Mouse (Mus musculus) adrenal gland, postnatal 14 days (tissue): ENCODE measurements around the gene 6030445D17Rik. TPM values are rescaled to one million over a fixed set of nuclear protein-coding genes. Genes with fewer than 3 reads are reported as not detected.
A peak's percentile ranks its signal among the peaks of the same experiment; 100 is the strongest.

Experiments
- DNase-seq: peaks from one replicate; pipeline ENCODE4 v3.0.0; 2021; ENCODE audit warnings: mixed read lengths
- long read RNA-seq, 2 experiments: library from polyadenylated mRNA; stranded (forward); transcript quantifications; one replicate each; pipeline ENCODE4 v2.0.0; 2021
- total RNA-seq: library from RNA; stranded (reverse); gene quantifications from 2 replicates; pipeline ENCODE4 v1.2.3, GENCODE M21; 2021

Gene 6030445D17Rik
- total RNA-seq, result 0.56 and 0.70 TPM in 2 replicates
- long read RNA-seq, experiment 1, partial matches to known transcripts, result 0 of 1 reads
- long read RNA-seq, experiment 1, other reads (novel, unspliced or antisense), result 0 of 1 reads
- long read RNA-seq, experiment 2, partial matches to known transcripts, result 0 of 1 reads
- long read RNA-seq, experiment 2, other reads (novel, unspliced or antisense), result 0 of 1 reads

DNA sequence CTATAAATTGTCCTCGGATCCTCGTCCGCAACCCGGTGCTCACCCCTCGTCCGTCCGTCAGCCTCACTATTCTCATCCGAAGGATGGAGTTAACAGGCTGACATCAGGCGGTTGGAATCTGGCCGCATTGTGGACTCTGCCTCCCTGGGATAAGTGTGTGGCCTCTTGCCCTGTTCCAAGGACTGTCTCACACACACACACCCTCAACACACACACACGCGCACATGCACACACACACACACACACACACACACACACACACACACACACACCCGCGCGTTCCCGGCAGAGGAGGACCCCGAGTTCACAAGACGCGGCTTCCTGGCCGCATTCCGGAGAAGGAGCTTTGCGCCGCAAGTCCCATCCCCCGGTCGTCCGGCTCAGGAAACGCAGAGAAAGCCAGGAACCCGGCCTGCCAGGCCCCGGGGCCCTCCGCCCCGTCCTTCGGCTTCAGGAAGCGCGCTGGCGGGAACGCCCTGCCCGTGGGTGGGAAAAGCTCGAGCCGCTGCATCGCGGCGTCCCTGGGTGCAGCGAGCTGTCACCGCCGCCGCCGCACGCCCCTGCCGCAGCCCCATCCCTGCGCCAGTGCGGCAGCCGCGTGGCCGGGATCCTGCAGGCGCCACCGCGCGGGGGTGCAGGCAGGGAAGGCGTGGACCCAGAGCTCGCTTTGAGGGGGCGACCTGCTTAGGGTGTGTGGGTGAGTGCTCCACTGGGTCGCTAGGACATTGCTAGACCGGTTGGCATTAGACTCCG, at the start of gene 6030445D17Rik:
Gene 6030445D17Rik (plus strand): TSS at position 165 of the 753 bp plus-strand sequence.
- DNase-seq, result peak; percentile 89

DNA sequence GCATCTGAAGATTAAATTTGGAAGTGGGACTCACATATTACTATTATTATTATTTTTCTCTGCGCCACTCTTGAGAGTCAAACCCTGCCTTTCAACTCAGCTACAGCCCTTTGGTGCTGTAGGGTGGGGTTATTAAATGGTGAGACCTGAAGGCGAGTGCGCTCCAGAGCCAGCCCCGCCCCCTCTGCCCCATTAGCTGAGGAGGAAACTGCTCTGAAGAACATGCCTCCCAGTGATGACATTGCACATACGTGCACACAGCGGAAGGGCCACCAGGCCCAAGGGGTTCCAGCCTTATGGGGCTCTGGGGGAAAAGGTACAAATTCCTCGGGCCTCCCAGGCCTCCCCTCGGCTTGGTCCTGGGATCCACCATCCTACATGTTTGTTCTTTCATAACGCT, 46.6 kb upstream of the 6030445D17Rik start:
- no peak for DNase-seq

DNA sequence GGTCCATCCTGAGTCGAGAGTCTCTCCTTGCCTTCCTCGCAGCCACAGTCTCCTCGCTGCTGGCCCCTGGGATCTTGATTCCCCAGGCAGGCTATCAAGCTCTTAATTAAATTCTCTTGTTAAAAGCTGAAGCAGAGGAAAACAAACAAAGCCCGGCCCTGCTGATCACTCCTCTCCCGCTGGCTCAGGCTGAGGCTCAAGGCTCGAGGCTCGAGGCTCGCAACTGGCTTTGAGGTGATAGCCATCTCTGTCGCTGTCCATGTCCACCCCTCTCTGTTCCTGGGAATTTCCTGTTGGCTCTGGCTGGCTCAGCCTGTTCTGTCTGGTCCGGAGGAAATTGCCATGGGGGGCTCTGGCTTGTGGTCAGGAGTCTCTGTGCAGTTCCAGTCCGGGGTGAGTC, 43.1 kb upstream of the 6030445D17Rik start:
- DNase-seq, result no peak

DNA sequence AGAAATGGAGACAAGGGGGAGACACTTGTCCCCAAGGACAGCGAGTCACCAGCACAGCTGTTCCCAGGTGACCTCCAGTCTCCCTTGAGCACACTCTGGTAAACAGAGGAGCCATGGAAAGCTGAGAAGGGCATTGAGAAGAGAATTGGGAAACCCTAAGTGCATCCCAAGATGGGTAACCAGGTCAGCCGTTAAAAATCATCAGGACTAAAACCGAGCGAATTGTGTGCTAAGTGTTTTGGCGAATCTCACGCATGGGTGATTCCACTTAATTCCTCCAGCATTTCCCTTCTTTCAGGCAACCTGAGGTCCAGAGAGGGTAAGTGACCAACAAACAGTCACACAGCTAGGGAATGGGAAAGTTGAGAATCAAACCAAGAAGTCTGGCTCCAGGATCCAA, 42.7 kb upstream of the 6030445D17Rik start:
- no peak for DNase-seq

DNA sequence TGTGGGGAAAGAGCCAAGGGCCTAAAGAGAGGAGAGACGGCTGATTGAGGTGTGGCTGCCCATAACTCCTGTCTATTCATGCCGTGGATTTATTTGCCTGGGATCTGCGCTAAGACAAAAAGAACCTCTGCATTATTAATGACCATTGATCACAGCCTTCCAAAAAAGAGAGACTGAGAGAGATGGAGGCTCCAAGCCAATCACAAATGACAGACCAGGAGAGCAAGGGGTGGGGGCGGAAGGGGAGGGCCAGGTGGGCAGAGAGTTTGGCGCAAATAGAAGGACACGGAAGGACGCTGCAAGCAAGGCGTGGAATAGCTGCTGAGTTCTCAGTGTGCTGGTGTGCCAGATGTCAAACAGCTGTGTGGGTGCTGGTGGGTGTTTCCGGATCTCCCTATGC, 38.8 kb upstream of the 6030445D17Rik start, which contains the start of gene Htr1d:
Gene Htr1d (plus strand): TSS at position 301 of the 400 bp plus-strand sequence.
- no peak for DNase-seq

GRCm38 (mm10) chr4:136424120-136424999, 37.7 kb upstream of the 6030445D17Rik start:
- DNase-seq, result peak; percentile 27

DNA sequence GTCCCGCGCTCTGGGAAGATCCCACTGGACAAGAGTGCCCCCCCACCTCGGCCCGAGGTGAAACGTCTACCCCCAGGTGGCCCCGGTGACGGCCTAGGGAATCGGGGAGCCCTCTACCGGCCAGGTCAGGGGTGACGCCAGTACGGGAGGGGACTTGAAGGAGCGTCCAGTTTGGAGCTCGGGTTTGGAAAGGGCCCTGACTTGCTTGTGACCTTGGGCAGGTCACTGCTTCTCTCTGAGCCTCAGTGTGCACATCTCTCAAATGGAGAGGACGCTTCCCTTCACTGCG, 37.1 kb upstream of the 6030445D17Rik start:
- peak; percentile 43 for DNase-seq

DNA sequence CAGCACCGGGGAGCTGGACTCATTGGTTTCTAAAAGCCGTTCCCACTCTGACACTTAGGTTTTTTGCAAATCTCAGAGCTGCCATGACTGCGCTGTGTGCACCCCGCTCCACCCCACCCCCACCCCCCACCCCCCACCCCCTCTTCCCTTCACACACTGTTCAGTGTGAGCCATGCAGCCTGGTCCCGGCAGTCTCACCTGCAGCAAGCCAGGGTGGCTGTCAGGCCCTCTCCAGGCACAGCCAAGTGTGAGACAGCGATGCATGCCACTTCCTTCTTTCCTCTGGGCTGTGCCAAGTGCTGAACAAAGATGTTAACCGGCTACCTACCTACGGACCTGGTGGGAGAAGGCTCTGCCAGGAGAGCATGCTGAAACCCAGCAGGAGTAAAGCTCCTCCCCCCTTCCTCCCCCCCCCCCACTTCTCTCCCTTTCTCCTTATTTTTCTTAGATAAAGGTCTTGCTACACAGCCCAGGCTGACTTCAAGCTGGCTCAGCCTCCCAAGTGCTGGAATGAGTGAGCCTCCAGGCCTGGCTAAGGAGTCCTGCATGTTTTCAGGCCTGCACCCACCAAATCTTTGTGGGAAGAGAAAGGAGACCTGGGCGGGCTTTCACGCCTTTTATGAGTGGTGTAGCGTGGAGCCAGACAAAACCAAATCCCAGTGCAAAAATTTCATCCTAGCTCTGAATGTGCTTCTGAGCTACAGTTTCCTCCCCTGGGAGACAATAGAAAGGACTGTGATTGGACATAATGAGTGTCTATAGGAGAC, 31.3 kb upstream of the 6030445D17Rik start:
- DNase-seq, result no peak

- DNase-seq, result peak; percentile 77
Observed at GRCm38 (mm10) chr4:136431376-136431693, 30.7 kb upstream of the 6030445D17Rik start.

- peak; percentile 71 for DNase-seq
Observed at GRCm38 (mm10) chr4:136434029-136434428, 28.0 kb upstream of the 6030445D17Rik start.

GRCm38 (mm10) chr4:136439106-136439505, 22.9 kb upstream of the 6030445D17Rik start:
- no peak for DNase-seq

DNA sequence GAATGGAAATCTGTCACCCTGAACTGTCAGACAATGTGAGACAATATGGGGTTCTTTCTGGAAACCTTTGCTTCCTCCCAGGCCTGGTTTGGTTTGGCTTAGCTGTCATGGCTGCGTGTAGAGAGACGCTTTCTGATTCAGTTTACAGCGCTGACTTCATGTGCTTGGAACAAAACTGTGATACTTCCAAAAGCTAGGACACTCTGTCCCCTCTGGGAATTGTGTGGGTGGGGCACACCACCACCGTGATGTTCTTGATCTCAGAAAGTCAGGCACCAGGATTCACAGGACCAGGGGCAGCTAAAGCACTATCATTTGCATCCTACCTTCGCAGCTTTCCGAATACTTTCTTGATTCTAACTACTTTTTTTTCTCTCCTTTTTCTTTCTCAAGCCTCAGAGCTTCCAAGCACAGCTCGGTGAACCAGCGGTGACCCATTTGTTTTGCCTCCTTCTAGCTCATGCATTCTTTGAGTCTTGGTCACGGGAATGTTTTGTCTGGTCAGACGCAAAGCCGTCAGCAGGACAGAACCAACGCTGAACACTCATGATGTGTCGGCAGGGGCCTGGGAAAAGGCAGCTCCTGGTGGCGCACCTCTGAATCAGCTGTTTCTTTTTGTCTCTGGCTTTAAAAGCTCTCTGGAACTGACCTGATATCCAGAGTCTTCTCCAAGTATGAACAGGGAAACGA, 20.6 kb upstream of the 6030445D17Rik start:
- DNase-seq, result no peak

DNA sequence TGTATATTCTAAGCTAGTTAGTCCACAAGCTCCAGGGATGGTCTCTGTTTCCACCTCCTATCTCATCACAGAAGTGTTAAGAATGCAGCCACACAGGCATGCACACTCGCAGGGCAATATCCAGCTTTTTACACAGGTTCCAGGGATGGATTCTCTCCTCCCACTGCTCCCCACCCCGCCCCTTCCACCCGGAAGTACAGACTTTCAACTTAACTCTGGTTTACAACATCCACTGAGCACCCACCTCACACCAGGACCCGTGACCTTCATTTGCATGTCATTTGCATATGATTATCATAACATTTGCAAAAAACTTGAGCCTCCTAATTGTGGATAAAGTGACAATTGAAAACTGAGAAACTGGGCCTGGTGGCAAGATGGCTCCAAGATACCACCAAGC, 17.5 kb upstream of the 6030445D17Rik start:
- no peak for DNase-seq

DNA sequence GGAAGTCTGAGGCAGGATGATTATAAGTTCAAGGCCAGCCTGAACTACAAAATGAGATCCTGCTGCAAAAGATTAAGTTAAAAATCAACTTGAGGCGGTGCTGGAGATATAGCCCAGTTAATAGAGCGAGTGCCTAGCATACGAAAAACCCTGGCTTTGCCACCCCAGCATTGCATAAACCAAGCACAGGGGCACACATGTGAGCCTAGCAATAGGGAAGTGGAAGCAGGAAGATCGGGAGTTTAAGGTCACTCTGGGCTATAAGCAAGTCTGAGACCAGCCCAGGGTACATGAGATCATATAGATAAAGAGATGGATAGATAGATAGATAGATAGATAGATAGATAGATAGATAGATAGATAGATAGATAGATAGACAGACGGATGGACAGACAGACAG, 12.3 kb upstream of the 6030445D17Rik start:
- DNase-seq, result no peak

- DNase-seq, result no peak
Observed at GRCm38 (mm10) chr4:136450271-136450670, 11.8 kb upstream of the 6030445D17Rik start.

- no peak for DNase-seq
Observed at GRCm38 (mm10) chr4:136451564-136451963, 10.5 kb upstream of the 6030445D17Rik start.

DNA sequence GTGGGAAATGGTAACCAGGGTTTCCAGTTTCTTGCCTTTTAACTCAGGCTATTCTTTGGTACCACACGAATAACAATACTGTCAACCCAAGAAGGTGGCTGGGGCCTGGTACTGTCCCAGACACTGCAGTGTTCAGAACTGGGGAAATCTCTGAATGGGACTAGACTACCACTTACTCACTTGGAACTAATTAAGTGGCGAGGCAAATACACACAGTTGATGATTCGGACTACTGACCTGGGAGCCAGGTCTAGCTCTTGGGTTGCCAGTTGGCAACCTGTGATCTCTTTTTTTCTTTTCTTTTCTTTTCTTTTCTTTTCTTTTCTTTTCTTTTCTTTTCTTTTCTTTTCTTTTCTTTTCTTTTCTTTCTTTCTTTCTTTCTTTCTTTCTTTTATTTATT, 9.8 kb upstream of the 6030445D17Rik start:
- no peak for DNase-seq

DNA sequence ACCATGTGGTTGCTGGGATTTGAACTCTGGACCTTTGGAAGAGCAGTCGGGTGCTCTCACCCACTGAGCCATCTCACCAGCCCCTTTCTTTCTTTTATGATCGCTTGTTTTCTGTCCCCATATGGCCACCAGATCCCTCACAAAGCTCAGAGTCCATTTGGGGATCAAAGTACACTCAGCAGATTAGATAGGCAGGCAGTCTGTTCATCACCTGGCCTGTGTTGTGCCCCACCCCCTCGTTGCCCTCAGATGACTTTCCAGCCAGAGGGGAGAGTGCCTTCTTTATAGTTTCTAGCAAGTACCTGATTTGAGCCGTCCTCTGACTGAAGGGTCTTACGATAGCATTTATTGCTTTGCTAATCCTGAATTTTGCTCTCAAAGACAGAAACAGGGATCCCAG, 9.3 kb upstream of the 6030445D17Rik start:
- no peak for DNase-seq

- peak; percentile 88 for DNase-seq
Observed at GRCm38 (mm10) chr4:136454850-136455260, 7.2 kb upstream of the 6030445D17Rik start.

DNA sequence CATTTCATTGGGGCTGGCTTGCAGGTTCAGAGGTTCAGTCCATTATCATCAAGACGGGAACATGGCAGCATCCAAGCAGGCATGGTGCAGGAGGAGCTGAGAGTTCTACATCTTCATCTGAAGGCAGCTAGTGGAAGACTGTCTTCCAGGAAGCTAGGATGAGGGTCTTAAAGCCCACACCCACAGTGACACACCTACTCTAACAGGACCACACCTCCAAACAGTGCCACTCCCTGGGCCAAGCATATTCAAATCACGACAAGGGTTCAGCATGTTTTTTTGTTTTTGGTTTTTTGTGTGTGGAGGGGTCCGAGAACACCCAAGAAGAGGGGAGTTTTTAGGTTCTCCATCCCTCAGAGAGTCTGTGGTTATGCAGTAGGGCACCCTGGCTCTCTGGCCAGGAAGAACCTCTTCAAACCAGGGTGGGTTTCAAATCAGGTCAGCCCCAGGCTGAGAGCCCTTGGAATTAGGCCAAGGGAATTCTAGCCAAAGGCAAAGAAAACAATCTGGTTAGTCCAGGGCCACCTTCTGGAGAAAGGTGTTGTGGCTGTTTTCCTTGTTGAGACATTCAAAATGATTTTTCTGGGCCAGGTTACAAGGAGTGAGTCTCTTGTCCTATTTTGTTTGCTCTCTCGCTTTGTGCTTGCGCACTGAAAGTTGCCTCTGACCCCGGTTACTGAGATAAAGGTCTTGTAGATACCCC, 5.4 kb upstream of the 6030445D17Rik start:
- no peak for DNase-seq

GRCm38 (mm10) chr4:136458276-136458675, 3.8 kb upstream of the 6030445D17Rik start:
- no peak for DNase-seq
